Mouse (Mus musculus) liver, embryonic 12.5 days (tissue): ENCODE data around the gene Ctsk. TPM values are rescaled to one million over a fixed set of nuclear protein-coding genes. Genes with fewer than 3 reads are reported as not detected.

Source experiments
- polyA plus RNA-seq: library from polyadenylated mRNA; unstranded; fragments of >200 nt; fragmentation: Nextera tagmentation; extraction: Ambion mirVana; gene quantifications from 2 replicates; pipeline ENCODE4 v1.2.1, GENCODE M21; 2016

The Ctsk gene
- polyA plus RNA-seq, 1 experiment from 2014 or later = 1.4 TPM

Other genes with a start within 250 kb of the Ctsk start
- not detected in 2 replicates for gene Bnipl, start 248.1 kb upstream of the Ctsk start, polyA plus RNA-seq
- gene Mindy1, start 217.9 kb upstream of the Ctsk start, polyA plus RNA-seq = 18.8 and 22.5 TPM in 2 replicates
- gene Prune1, start 217.2 kb upstream of the Ctsk start, polyA plus RNA-seq = 11.8 and 12.1 TPM in 2 replicates
- 3.1 and 4.6 TPM in 2 replicates for gene Anxa9, start 192.1 kb upstream of the Ctsk start, polyA plus RNA-seq
- gene Cers2, start 184.5 kb upstream of the Ctsk start, polyA plus RNA-seq = 134 and 135 TPM in 2 replicates
- 31.0 and 31.6 TPM in 2 replicates for gene Setdb1, start 142.1 kb upstream of the Ctsk start, polyA plus RNA-seq
- not detected in 2 replicates for gene 4930558C23Rik, start 96.4 kb upstream of the Ctsk start, polyA plus RNA-seq
- 22.8 and 25.8 TPM in 2 replicates for gene Arnt, start 64.9 kb upstream of the Ctsk start, polyA plus RNA-seq
- gene Ctss, start 27.5 kb downstream of the Ctsk start, polyA plus RNA-seq = 13.4 and 14.7 TPM in 2 replicates
- 0.08 and 0.10 TPM in 2 replicates for gene Hormad1, start 60.4 kb downstream of the Ctsk start, polyA plus RNA-seq
- 29.7 and 30.5 TPM in 2 replicates for gene Golph3l, start 89.7 kb downstream of the Ctsk start, polyA plus RNA-seq
- gene Ensa, start 125.7 kb downstream of the Ctsk start, polyA plus RNA-seq = 42.9 and 45.0 TPM in 2 replicates
- 66.5 and 73.8 TPM in 2 replicates for gene Mcl1, start 159.5 kb downstream of the Ctsk start, polyA plus RNA-seq
- 0.30 and 0.35 TPM in 2 replicates for gene Adamtsl4, start 188.7 kb downstream of the Ctsk start, polyA plus RNA-seq
- 14.1 and 15.2 TPM in 2 replicates for gene Ecm1, start 240.3 kb downstream of the Ctsk start, polyA plus RNA-seq